In the genomic region with DNA sequence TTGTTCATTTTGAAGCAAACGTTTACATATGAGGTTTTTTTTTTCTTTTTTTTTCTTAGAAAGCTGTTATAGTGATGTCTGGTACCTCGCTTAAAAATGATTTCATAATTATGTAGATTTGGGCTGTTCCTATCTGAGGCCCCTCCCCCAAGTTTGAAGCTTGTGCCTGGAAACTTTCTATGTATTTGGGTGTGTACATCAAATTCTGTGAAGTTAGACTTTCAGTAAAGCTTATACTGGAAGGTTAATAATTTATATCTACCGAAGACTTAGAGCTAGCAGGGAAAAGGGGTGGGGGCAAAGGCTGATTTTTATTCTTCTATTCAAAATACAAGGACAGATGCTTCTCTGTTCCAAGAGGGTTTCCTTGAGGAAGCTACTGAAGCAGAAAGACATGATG, we compare ENCODE assay signal across 8 mouse cellular contexts.
DNase-seq lines count a peak whose midpoint lies in the region; ATAC-seq and TF ChIP-seq lines count a peak whose summit lies in the region.

No protein-coding gene starts in this region.

- H3K4me3 ChIP-seq in kidney, embryonic 15.5 days (replicated peaks), result peak overlapping the region; percentile 23
- 0 out of 2 replicates have a peak overlapping the region, but pooled peaks have one; percentile 13 for H3K4me3 ChIP-seq in embryonic facial prominence, embryonic 12.5 days
- peak overlapping the region; percentile 59 for H3K4me3 ChIP-seq in hindbrain, embryonic 13.5 days
- H3K4me3 ChIP-seq in midbrain, postnatal 0 days (ENCODE audit: low read depth, low read length), result peak overlapping the region; percentile 52

- peaks cover 18% of the 10 kb centered on the region for H3K4me1 ChIP-seq in kidney, embryonic 15.5 days
- H3K4me1 ChIP-seq in embryonic facial prominence, embryonic 12.5 days, result no peaks in the 10 kb centered on the region
- 0 out of 2 replicates have a peak, but pooled peaks cover 16% of the 10 kb centered on the region for H3K4me1 ChIP-seq in hindbrain, embryonic 13.5 days (replicated peaks)
- H3K4me1 ChIP-seq in midbrain, postnatal 0 days (ENCODE audit: insufficient read depth, low read length), result no peaks in the 10 kb centered on the region

- H3K9ac ChIP-seq in kidney, embryonic 15.5 days, result no peak overlapping the region
- H3K9ac ChIP-seq in embryonic facial prominence, embryonic 12.5 days, result no peak overlapping the region
- H3K9ac ChIP-seq in hindbrain, embryonic 13.5 days, result peak overlapping the region; percentile 93
- H3K9ac ChIP-seq in midbrain, postnatal 0 days (replicated peaks; ENCODE audit: low read length, poor library complexity, severe bottlenecking), result peak overlapping the region; percentile 96

- H3K4me2 ChIP-seq in kidney, embryonic 15.5 days, result peak overlapping the region; percentile 49
- peak overlapping the region; percentile 29 for H3K4me2 ChIP-seq in embryonic facial prominence, embryonic 12.5 days (replicated peaks)
- peak overlapping the region; percentile 87 for H3K4me2 ChIP-seq in hindbrain, embryonic 13.5 days
- peak overlapping the region; percentile 82 for H3K4me2 ChIP-seq in midbrain, postnatal 0 days (ENCODE audit: low read depth, low read length, poor library complexity, severe bottlenecking)

- no peaks in the 10 kb centered on the region for H3K9me3 ChIP-seq in kidney, embryonic 15.5 days (replicated peaks)
- H3K9me3 ChIP-seq in embryonic facial prominence, embryonic 12.5 days, result no peaks in the 10 kb centered on the region
- no peaks in the 10 kb centered on the region for H3K9me3 ChIP-seq in hindbrain, embryonic 13.5 days
- H3K9me3 ChIP-seq in midbrain, postnatal 0 days (ENCODE audit: low read length), result no peaks in the 10 kb centered on the region

- no peak for DNase-seq in kidney, postnatal 10 days
- no peak for DNase-seq in midbrain, postnatal 0 days (ENCODE audit: low spot score)
- no peak for DNase-seq in embryo, embryonic 9.5 days (ENCODE audit: extremely low spot score)
- no peak for DNase-seq in thymus, postnatal 14 days
- DNase-seq in gastrocnemius, adult 18-20 months (ENCODE audit: low spot score), result no peak

- peak; percentile 34; the same call in 1 of the 2 replicates for ATAC-seq in kidney, embryonic 15.5 days (replicated peaks; ENCODE audit: low FRiP score)
- ATAC-seq in embryonic facial prominence, embryonic 12.5 days (ENCODE audit: insufficient number of reproducible peaks, insufficient read depth, low FRiP score, low TSS enrichment), result no peak
- no peak for ATAC-seq in hindbrain, embryonic 13.5 days (ENCODE audit: low FRiP score)
- ATAC-seq in midbrain, postnatal 0 days (ENCODE audit: low FRiP score), result no peak

- H3K36me3 ChIP-seq in kidney, embryonic 15.5 days, result no peaks in the 10 kb centered on the region
- H3K36me3 ChIP-seq in embryonic facial prominence, embryonic 12.5 days, result no peaks in the 10 kb centered on the region
- peaks cover 27% of the 10 kb centered on the region for H3K36me3 ChIP-seq in hindbrain, embryonic 13.5 days
- H3K36me3 ChIP-seq in midbrain, postnatal 0 days (ENCODE audit: insufficient read depth, low read length), result peaks cover 10% of the 10 kb centered on the region; the same call in 1 of the 2 replicates

- H3K27ac ChIP-seq in kidney, embryonic 15.5 days, result 0 out of 2 replicates have a peak overlapping the region, but pooled peaks have one; percentile 22
- H3K27ac ChIP-seq in embryonic facial prominence, embryonic 12.5 days, result no peak overlapping the region
- H3K27ac ChIP-seq in hindbrain, embryonic 13.5 days, result peak overlapping the region; percentile 99
- H3K27ac ChIP-seq in midbrain, postnatal 0 days (ENCODE audit: low read depth, low read length), result peak overlapping the region; percentile 96

- peaks cover 75% of the 10 kb centered on the region for H3K27me3 ChIP-seq in kidney, embryonic 15.5 days
- peaks cover 38% of the 10 kb centered on the region for H3K27me3 ChIP-seq in embryonic facial prominence, embryonic 12.5 days
- H3K27me3 ChIP-seq in hindbrain, embryonic 13.5 days, result no peaks in the 10 kb centered on the region
- H3K27me3 ChIP-seq in midbrain, postnatal 0 days (ENCODE audit: insufficient read depth, low read length), result no peaks in the 10 kb centered on the region

- no peak for TF ChIP-seq CTCF in midbrain, postnatal 0 days (IDR thresholded peaks at IDR 0.05)

- 14% methylated on average over 3 of the region's 3 CpGs for WGBS in kidney, embryonic 15.5 days
- WGBS in embryonic facial prominence, embryonic 12.5 days, result 10% methylated on average over 3 of the region's 3 CpGs
- 3% methylated on average over 3 of the region's 3 CpGs for WGBS in hindbrain, embryonic 13.5 days
- 2% methylated on average over 3 of the region's 3 CpGs for WGBS in midbrain, postnatal 0 days

Comparison
In these comparisons a context has a peak if more than half of its experiments do, and no peak if none do; other contexts are left out.
1. H3K4me2 ChIP-seq: peak in every context shown above with its lines; median percentile 87 in hindbrain, embryonic 13.5 days; 82 in midbrain, postnatal 0 days; 49 in kidney, embryonic 15.5 days; 29 in embryonic facial prominence, embryonic 12.5 days.
2. H3K9ac ChIP-seq: peak in hindbrain, embryonic 13.5 days (single experiment) and midbrain, postnatal 0 days (single experiment); none in kidney, embryonic 15.5 days (single experiment) and embryonic facial prominence, embryonic 12.5 days (single experiment).
3. Peak in every context shown above with its lines, with median percentiles within 50 percentile points of each other: H3K4me3 ChIP-seq.